Mouse (Mus musculus) forebrain, embryonic 13.5 days (tissue): ENCODE data around the gene Mob2. TPM values are rescaled to one million over a fixed set of nuclear protein-coding genes. Genes with fewer than 3 reads are reported as not detected.

Experiments
- ATAC-seq: fragments of 200-750 bp; cut with Nextera tagmentation; 2 replicates; pipeline ENCODE4 v1.8.0; 2017
- H3K27ac ChIP-seq: fragments of 300-500 bp; sonication (generic); 2 replicates; pipeline ENCODE4 v1.5.1; 2015; ENCODE audit warnings: inconsistent platforms, mild to moderate bottlenecking, moderate library complexity
- H3K27me3 ChIP-seq: fragments of 300-500 bp; sonication (generic); 2 replicates; pipeline ENCODE4 v1.6.1; 2015; ENCODE audit warnings: mild to moderate bottlenecking, inconsistent platforms
- H3K36me3 ChIP-seq: fragments of 300-500 bp; sonication (generic); 2 replicates; pipeline ENCODE4 v1.6.1; 2015; ENCODE audit warnings: mild to moderate bottlenecking, inconsistent platforms; ENCODE audit not compliant: poor library complexity, severe bottlenecking
- H3K4me1 ChIP-seq: fragments of 300-500 bp; sonication (generic); 2 replicates; pipeline ENCODE4 v1.6.1; 2015; ENCODE audit warnings: inconsistent platforms
- H3K4me2 ChIP-seq: fragments of 300-500 bp; sonication (generic); 2 replicates; pipeline ENCODE4 v1.6.1; 2015; ENCODE audit warnings: inconsistent platforms, mild to moderate bottlenecking, moderate library complexity
- H3K4me3 ChIP-seq: fragments of 300-500 bp; sonication (generic); 2 replicates; pipeline ENCODE4 v1.5.1; 2015; ENCODE audit warnings: mild to moderate bottlenecking, inconsistent platforms
- H3K9ac ChIP-seq: fragments of 300-500 bp; sonication (generic); 2 replicates; pipeline ENCODE4 v1.6.1; 2015; ENCODE audit warnings: mild to moderate bottlenecking, inconsistent platforms
- H3K9me3 ChIP-seq: fragments of 300-500 bp; sonication (generic); replicated peaks from 2 replicates; pipeline ENCODE4 v1.6.1; 2016; ENCODE audit warnings: inconsistent platforms
- WGBS: fragments of 180-500 bp; shearing (Covaris S2); methylation state at CpG from one replicate; pipeline ENCODE4 v1.1.7; 2015; 5-methylcytosine and 5-hydroxymethylcytosine counted together
- microRNA-seq: library from miRNA; unstranded; fragments of <30 nt; microRNA quantifications from one replicate; pipeline ENCODE4, GENCODE M21; 2016
- polyA plus RNA-seq: library from polyadenylated mRNA; unstranded; fragments of >200 nt; fragmentation: Nextera tagmentation; extraction: Ambion mirVana; gene quantifications from 2 replicates; pipeline ENCODE4 v1.2.1, GENCODE M21; 2015

Gene Mob2
- polyA plus RNA-seq, 1 experiment from 2014 or later: 51.0 TPM

DNA sequence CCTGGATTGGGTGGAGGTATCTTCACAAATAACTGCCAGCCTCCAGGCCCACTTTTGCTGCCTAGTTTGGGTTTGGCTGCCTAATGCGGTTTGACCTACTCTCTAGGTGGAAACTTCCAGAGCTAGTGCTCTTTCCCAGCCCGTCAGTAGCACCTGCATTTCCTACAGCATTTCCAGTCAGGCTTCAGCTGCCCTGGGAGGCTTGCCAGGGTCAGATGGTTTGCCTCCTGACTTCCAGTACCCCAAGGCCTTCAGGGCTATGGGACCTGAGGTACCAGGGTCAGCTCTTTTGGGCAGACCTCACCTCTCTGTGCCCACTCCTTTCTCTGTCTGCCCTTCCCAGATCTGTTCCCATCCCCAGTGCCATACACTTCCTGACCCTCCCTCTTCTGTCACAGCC lies 99.9 kb downstream of the Mob2 start:
- 88% methylated on average over 2 of the region's 2 CpGs for whole genome bisulfite sequencing
- no peaks in the 10 kb centered on the region for H3K9me3 ChIP-seq
- peaks cover 82% of the 10 kb centered on the region for H3K4me1 ChIP-seq
- H3K4me3 ChIP-seq: no peak overlapping the region
- H3K27me3 ChIP-seq: no peaks in the 10 kb centered on the region
- no peak overlapping the region for H3K9ac ChIP-seq
- 0 out of 2 replicates have a peak overlapping the region, but pooled peaks have one; percentile 21 for H3K27ac ChIP-seq
- ATAC-seq: no peak
- no peak overlapping the region for H3K4me2 ChIP-seq
- H3K36me3 ChIP-seq: peaks cover 9% of the 10 kb centered on the region; the same call in 1 of the 2 replicates

DNA sequence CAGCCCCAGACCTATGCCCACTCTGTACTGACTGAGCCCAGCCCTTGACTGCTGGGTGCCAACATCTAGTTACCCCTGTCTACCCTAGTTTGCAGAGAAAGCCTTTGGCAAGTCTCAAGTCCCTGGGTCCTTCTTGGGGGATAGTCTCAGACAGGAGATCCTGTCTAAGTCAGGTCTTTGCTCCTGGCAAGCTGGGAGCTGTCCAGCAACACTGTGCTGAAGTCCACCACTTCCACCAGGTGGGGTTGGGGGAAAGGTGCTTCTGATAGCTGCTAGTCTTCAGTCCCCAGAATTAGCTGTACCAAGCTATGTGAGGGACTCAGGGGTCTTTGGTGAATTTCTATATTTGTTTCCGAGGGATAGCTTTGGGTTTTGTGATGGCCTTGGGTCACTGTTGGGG lies 101.7 kb downstream of the Mob2 start:
- 86% methylated on average over 1 of the region's 1 CpGs for WGBS
- no peak overlapping the region for H3K4me2 ChIP-seq
- peaks cover 92% of the 10 kb centered on the region for H3K4me1 ChIP-seq
- ATAC-seq: no peak
- no peak overlapping the region for H3K4me3 ChIP-seq
- H3K27ac ChIP-seq: no peak overlapping the region
- H3K27me3 ChIP-seq: no peaks in the 10 kb centered on the region
- no peak overlapping the region for H3K9ac ChIP-seq
- H3K36me3 ChIP-seq: no peaks in the 10 kb centered on the region
- H3K9me3 ChIP-seq: no peaks in the 10 kb centered on the region

Small RNA genes lying within 50 kb of the gene (microRNA-seq; reads per million reads assigned to microRNA genes)
- gene Mir3104: not detected

Other genes starting within 250 kb of the Mob2 start
- 0.03 and 0.05 TPM in 2 replicates for gene Muc5b, start 222.0 kb downstream of the Mob2 start, polyA plus RNA-seq
- gene Tollip, start 142.6 kb downstream of the Mob2 start, polyA plus RNA-seq: 66.4 and 75.2 TPM in 2 replicates
- gene Brsk2, start 111.3 kb downstream of the Mob2 start, polyA plus RNA-seq: 20.4 and 22.7 TPM in 2 replicates
- gene Dusp8, start 34.8 kb upstream of the Mob2 start, polyA plus RNA-seq: 44.1 and 55.6 TPM in 2 replicates
- gene Gm45618, start 59.7 kb upstream of the Mob2 start, polyA plus RNA-seq: not detected in 2 replicates
- not detected in 2 replicates for gene Gm39115, start 75.0 kb upstream of the Mob2 start, polyA plus RNA-seq
- gene Gm45337, start 83.5 kb upstream of the Mob2 start, polyA plus RNA-seq: not detected in 2 replicates
- gene Gm29735, start 96.0 kb upstream of the Mob2 start, polyA plus RNA-seq: not detected in 2 replicates
- gene Gm4553, start 104.7 kb upstream of the Mob2 start, polyA plus RNA-seq: not detected in 2 replicates
- gene Krtap5-2, start 114.9 kb upstream of the Mob2 start, polyA plus RNA-seq: not detected in 2 replicates
- gene Gm10153, start 129.3 kb upstream of the Mob2 start, polyA plus RNA-seq: not detected in 2 replicates
- gene Krtap5-3, start 140.3 kb upstream of the Mob2 start, polyA plus RNA-seq: not detected in 2 replicates
- not detected in 2 replicates for gene Gm7579, start 150.8 kb upstream of the Mob2 start, polyA plus RNA-seq
- not detected in 2 replicates for gene Krtap5-5, start 168.9 kb upstream of the Mob2 start, polyA plus RNA-seq
- not detected in 2 replicates for gene Gm40460, start 180.0 kb upstream of the Mob2 start, polyA plus RNA-seq
- not detected in 2 replicates for gene Gm2431, start 197.3 kb upstream of the Mob2 start, polyA plus RNA-seq
- gene Gm4559, start 213.3 kb upstream of the Mob2 start, polyA plus RNA-seq: not detected in 2 replicates
- not detected in 2 replicates for gene Krtap5-1, start 236.1 kb upstream of the Mob2 start, polyA plus RNA-seq
- not detected in 2 replicates for gene Krtap5-4, start 242.5 kb upstream of the Mob2 start, polyA plus RNA-seq